Mouse (Mus musculus) kidney, adult 2 months (tissue): ENCODE measurements at regions not wholly inside any gene's neighbourhood (a gene's known extent, or its start where the extent isn't known, plus 50 kb on each side); places are given as distances from the start of the nearest gene placed in this dataset.

Experiments
- CTCF ChIP-seq: fragments of 200-500 bp; conservative IDR thresholded peaks from 2 replicates; pipeline ENCODE4 v1.5.1; 2011; ENCODE audit warnings: low read depth, mild to moderate bottlenecking, control low read depth, low read length, moderate library complexity, mixed read lengths; ENCODE audit not compliant: insufficient read depth, insufficient read length
- POLR2A ChIP-seq: fragments of 200-500 bp; IDR thresholded peaks from one replicate; pipeline ENCODE4 v1.6.1; 2011; ENCODE audit warnings: low read depth, low read length, control low read depth

- TF ChIP-seq CTCF (no peak), POLR2A (no peak)
These were observed 67.4 kb upstream of the Prr30 start for GRCm38 (mm10) chr14:101267536-101267935.
